Mouse (Mus musculus): ENCODE results near the gene Cotl1. TPM values are rescaled to one million over a fixed set of nuclear protein-coding genes. Genes with fewer than 3 reads are reported as not detected.
A peak's percentile ranks its signal among the peaks of the same experiment; 100 is the strongest.

Gene Cotl1
- polyA plus RNA-seq, 1 experiment, result 149 TPM

GRCm38 (mm10) chr8:119806422-119807263 is 33.7 kb downstream of the Cotl1 start:
- Histone ChIP-seq H3K4me1 (ENCODE audit: control insufficient read depth, insufficient read depth, low read length) (peaks cover 26% of the 10 kb centered on the region), H3K4me3 (replicated peaks; ENCODE audit: insufficient read depth, low read depth, low read length) (no peak overlapping the region), H3K27me3 (ENCODE audit: control insufficient read depth, insufficient read depth, low read length) (no peaks in the 10 kb centered on the region), H3K27ac (ENCODE audit: insufficient read depth, low read length) (no peak overlapping the region)
- 11% methylated on average over 14 of the region's 14 CpGs for WGBS
- DNase-seq, result peak; percentile 79 to 80
- TF ChIP-seq CTCF (IDR thresholded peaks at IDR 0.05; ENCODE audit: borderline replicate concordance, insufficient read depth, low read depth, low read length) (no peak), POLR2A (IDR thresholded peaks at IDR 0.05; ENCODE audit: borderline replicate concordance, insufficient read depth, low read length) (no peak)

GRCm38 (mm10) chr8:119805275-119805674 is 35.1 kb downstream of the Cotl1 start:
- 66% methylated on average over 8 of the region's 8 CpGs for WGBS
- peaks cover 26% of the 10 kb centered on the region for H3K4me1 ChIP-seq (ENCODE audit: control insufficient read depth, insufficient read depth, low read length)
- H3K4me3 ChIP-seq (replicated peaks; ENCODE audit: insufficient read depth, low read depth, low read length), result no peak overlapping the region
- no peak for DNase-seq
- TF ChIP-seq CTCF (IDR thresholded peaks at IDR 0.05; ENCODE audit: borderline replicate concordance, insufficient read depth, low read depth, low read length), result no peak
- no peak for TF ChIP-seq POLR2A (IDR thresholded peaks at IDR 0.05; ENCODE audit: borderline replicate concordance, insufficient read depth, low read length)
- no peak overlapping the region for H3K27ac ChIP-seq (ENCODE audit: insufficient read depth, low read length)
- no peaks in the 10 kb centered on the region for H3K27me3 ChIP-seq (ENCODE audit: control insufficient read depth, insufficient read depth, low read length)

- TF ChIP-seq POLR2A (IDR thresholded peaks at IDR 0.05; ENCODE audit: borderline replicate concordance, insufficient read depth, low read length), result no peak
- peak; percentile 25 for TF ChIP-seq CTCF (IDR thresholded peaks at IDR 0.05; ENCODE audit: borderline replicate concordance, insufficient read depth, low read depth, low read length)
- Histone ChIP-seq H3K27ac (ENCODE audit: insufficient read depth, low read length) (no peak overlapping the region), H3K4me1 (ENCODE audit: control insufficient read depth, insufficient read depth, low read length) (peaks cover 30% of the 10 kb centered on the region), H3K4me3 (replicated peaks; ENCODE audit: insufficient read depth, low read depth, low read length) (no peak overlapping the region), H3K27me3 (ENCODE audit: control insufficient read depth, insufficient read depth, low read length) (no peaks in the 10 kb centered on the region)
- DNase-seq, result no peak
- 96% methylated on average over 1 of the region's 1 CpGs for WGBS
Observed at GRCm38 (mm10) chr8:119802592-119802991, 37.8 kb downstream of the Cotl1 start.

- Histone ChIP-seq H3K27me3 (ENCODE audit: control insufficient read depth, insufficient read depth, low read length) (no peaks in the 10 kb centered on the region), H3K27ac (ENCODE audit: insufficient read depth, low read length) (no peak overlapping the region), H3K4me1 (ENCODE audit: control insufficient read depth, insufficient read depth, low read length) (peaks cover 15% of the 10 kb centered on the region; the same call in 1 of the 2 replicates), H3K4me3 (replicated peaks; ENCODE audit: insufficient read depth, low read depth, low read length) (no peak overlapping the region)
- TF ChIP-seq CTCF (IDR thresholded peaks at IDR 0.05; ENCODE audit: borderline replicate concordance, insufficient read depth, low read depth, low read length), result no peak
- no peak for TF ChIP-seq POLR2A (IDR thresholded peaks at IDR 0.05; ENCODE audit: borderline replicate concordance, insufficient read depth, low read length)
- DNase-seq, result no peak
- WGBS, result 36% methylated on average over 4 of the region's 4 CpGs
Observed at GRCm38 (mm10) chr8:119801168-119801567, 39.2 kb downstream of the Cotl1 start.

- Histone ChIP-seq H3K27ac (ENCODE audit: insufficient read depth, low read length) (no peak overlapping the region), H3K27me3 (ENCODE audit: control insufficient read depth, insufficient read depth, low read length) (no peaks in the 10 kb centered on the region), H3K4me1 (ENCODE audit: control insufficient read depth, insufficient read depth, low read length) (peaks cover 8% of the 10 kb centered on the region; the same call in 1 of the 2 replicates), H3K4me3 (replicated peaks; ENCODE audit: insufficient read depth, low read depth, low read length) (no peak overlapping the region)
- WGBS, result 53% methylated on average over 2 of the region's 2 CpGs
- DNase-seq, result no peak
- no peak for TF ChIP-seq CTCF (IDR thresholded peaks at IDR 0.05; ENCODE audit: borderline replicate concordance, insufficient read depth, low read depth, low read length)
- TF ChIP-seq POLR2A (IDR thresholded peaks at IDR 0.05; ENCODE audit: borderline replicate concordance, insufficient read depth, low read length), result no peak
Observed at GRCm38 (mm10) chr8:119798965-119799264, 41.4 kb downstream of the Cotl1 start.

GRCm38 (mm10) chr8:119798170-119798964 is 42.0 kb downstream of the Cotl1 start:
- no peak for DNase-seq
- H3K4me3 ChIP-seq (replicated peaks; ENCODE audit: insufficient read depth, low read depth, low read length), result no peak overlapping the region
- H3K27me3 ChIP-seq (ENCODE audit: control insufficient read depth, insufficient read depth, low read length), result no peaks in the 10 kb centered on the region
- H3K4me1 ChIP-seq (ENCODE audit: control insufficient read depth, insufficient read depth, low read length), result peaks cover 8% of the 10 kb centered on the region; the same call in 1 of the 2 replicates
- peak overlapping the region; percentile 25; the same call in 1 of the 2 replicates for H3K27ac ChIP-seq (ENCODE audit: insufficient read depth, low read length)
- WGBS, result 15% methylated on average over 15 of the region's 15 CpGs
- TF ChIP-seq CTCF (IDR thresholded peaks at IDR 0.05; ENCODE audit: borderline replicate concordance, insufficient read depth, low read depth, low read length) (no peak), POLR2A (IDR thresholded peaks at IDR 0.05; ENCODE audit: borderline replicate concordance, insufficient read depth, low read length) (no peak)

GRCm38 (mm10) chr8:119795651-119796050 is 44.7 kb downstream of the Cotl1 start:
- H3K4me3 ChIP-seq (replicated peaks; ENCODE audit: insufficient read depth, low read depth, low read length), result no peak overlapping the region
- H3K4me1 ChIP-seq (ENCODE audit: control insufficient read depth, insufficient read depth, low read length), result peaks cover 15% of the 10 kb centered on the region
- WGBS, result 96% methylated on average over 3 of the region's 3 CpGs
- TF ChIP-seq CTCF (IDR thresholded peaks at IDR 0.05; ENCODE audit: borderline replicate concordance, insufficient read depth, low read depth, low read length) (no peak), POLR2A (IDR thresholded peaks at IDR 0.05; ENCODE audit: borderline replicate concordance, insufficient read depth, low read length) (no peak)
- no peak overlapping the region for H3K27ac ChIP-seq (ENCODE audit: insufficient read depth, low read length)
- no peak for DNase-seq
- H3K27me3 ChIP-seq (ENCODE audit: control insufficient read depth, insufficient read depth, low read length), result no peaks in the 10 kb centered on the region

Data from cerebellum, adult 2 months (tissue).